Mouse (Mus musculus) E14TG2a.4 (cell line): ENCODE data around the gene Vav3.

Experiments
- CTCF ChIP-seq: conservative IDR thresholded peaks from 2 replicates; pipeline ENCODE4 v1.5.1; 2014; ENCODE audit warnings: low read length
- NANOG ChIP-seq: IDR thresholded peaks from 2 replicates; pipeline ENCODE4 v1.6.1; 2014; ENCODE audit warnings: borderline replicate concordance, low read length, mixed read lengths
- POU5F1 ChIP-seq: IDR thresholded peaks from 2 replicates; pipeline ENCODE4 v1.6.1; 2014; ENCODE audit warnings: low read length, borderline replicate concordance

DNA sequence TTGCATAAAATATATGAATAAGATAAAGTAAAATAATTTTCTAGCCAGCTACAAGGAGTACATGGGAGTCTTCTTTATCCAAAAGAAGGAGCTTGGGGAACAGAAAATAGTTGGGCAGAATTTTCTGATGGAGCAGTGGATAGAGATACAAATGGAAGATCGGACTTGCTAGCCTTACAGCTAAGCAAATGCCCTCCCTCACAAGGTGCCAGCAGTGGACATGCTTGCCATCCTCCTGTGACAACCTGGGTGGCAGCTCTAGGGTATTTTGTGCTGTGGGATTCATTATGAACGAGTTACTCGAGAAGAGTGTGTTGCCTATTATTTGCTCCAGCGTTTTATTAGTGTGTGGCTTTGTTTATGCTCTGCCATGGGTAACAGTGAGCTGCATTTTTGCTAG, 37.8 kb downstream of the Vav3 start:
- no peak for TF ChIP-seq CTCF
- no peak for TF ChIP-seq NANOG
- TF ChIP-seq POU5F1 = no peak
